ENCODE assay signal across 24 mouse cellular contexts in the genomic region with DNA sequence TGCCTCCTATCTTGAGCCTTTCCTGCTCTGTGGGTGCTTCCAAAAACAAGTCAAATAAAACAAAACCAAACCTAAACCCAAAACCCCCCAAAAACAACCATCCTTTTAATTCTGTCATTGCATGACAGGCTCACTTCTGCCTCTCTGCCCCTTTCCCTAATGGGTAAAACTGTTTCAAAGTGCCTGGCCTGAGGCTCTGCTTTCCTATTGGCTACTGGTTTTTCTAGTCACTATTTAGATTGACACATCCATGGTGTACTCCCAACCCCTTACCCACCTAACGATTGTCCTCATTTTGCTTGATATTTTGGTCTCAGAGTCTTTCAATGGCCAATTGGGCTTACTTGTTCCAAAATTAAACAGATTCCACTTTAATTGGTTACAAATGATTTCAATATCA. TPM values are rescaled to one million over a fixed set of nuclear protein-coding genes. Genes with fewer than 3 reads are reported as not detected.
DNase-seq lines count a peak whose midpoint lies in the region; ATAC-seq and TF ChIP-seq lines count a peak whose summit lies in the region.
"Had no signal": no experiment of that assay in that cellular context is flagged by ENCODE, and none has a peak within 500 bp of the region (broad histone marks: within the 10 kb centered on the region; RNA-seq: fewer than 3 reads in every experiment).

No protein-coding gene starts in this region.

- H3K9me3 ChIP-seq in forebrain, embryonic 13.5 days (replicated peaks) = no peaks in the 10 kb centered on the region
- H3K9me3 ChIP-seq in forebrain, postnatal 0 days (ENCODE audit: low read length) = no peaks in the 10 kb centered on the region
- H3K9me3 ChIP-seq: embryonic facial prominence, embryonic 10.5 days; heart, embryonic 13.5 days; hindbrain, embryonic 12.5 days had no signal

- H3K4me2 ChIP-seq in forebrain, embryonic 13.5 days = no peak overlapping the region
- H3K4me2 ChIP-seq in forebrain, postnatal 0 days (ENCODE audit: low read depth) = no peak overlapping the region
- H3K4me2 ChIP-seq: heart, embryonic 13.5 days; hindbrain, embryonic 12.5 days had no signal

- no peak for DNase-seq in forebrain, postnatal 0 days
- DNase-seq in gastrocnemius, adult 2 months = no peak
- DNase-seq in gastrocnemius, postnatal 4 days (ENCODE audit: low spot score in 2 of 2) = no peak
- DNase-seq in lung, adult 2 months = no peak
- DNase-seq in right cerebral cortex, postnatal 4 days = no peak
- DNase-seq: adrenal gland, postnatal 14 days; B cell, adult 2 months; cerebellum, adult 18-20 months; cerebellum, adult 9-11 months; cerebellum, postnatal 36 days; gastrocnemius, postnatal 25 days; heart, postnatal 4 days had no signal

- no peak for TF ChIP-seq POLR2A in bone marrow macrophage, adult 2 months (IDR thresholded peaks at IDR 0.05; ENCODE audit: borderline replicate concordance, low read depth, low read length)
- TF ChIP-seq POLR2A in lung, adult 2 months (IDR thresholded peaks at IDR 0.05; ENCODE audit: borderline replicate concordance, extremely low read depth, low read depth, low read length) = no peak

- no peaks in the 10 kb centered on the region for H3K27me3 ChIP-seq in forebrain, embryonic 13.5 days
- H3K27me3 ChIP-seq in forebrain, postnatal 0 days (ENCODE audit: insufficient read depth, low read length) = no peaks in the 10 kb centered on the region
- H3K27me3 ChIP-seq: heart, embryonic 13.5 days; hindbrain, embryonic 12.5 days had no signal

- H3K4me3 ChIP-seq in forebrain, embryonic 13.5 days = no peak overlapping the region
- no peak overlapping the region for H3K4me3 ChIP-seq in forebrain, postnatal 0 days (ENCODE audit: low read depth, low read length)
- no peak overlapping the region for H3K4me3 ChIP-seq in gastrocnemius, adult 2 months
- H3K4me3 ChIP-seq in bone marrow macrophage, adult 2 months (ENCODE audit: insufficient read depth, low read length) = no peak overlapping the region
- H3K4me3 ChIP-seq in lung, adult 2 months (replicated peaks; ENCODE audit: extremely low read depth, low read depth, low read length) = no peak overlapping the region
- H3K4me3 ChIP-seq: embryonic facial prominence, embryonic 10.5 days; heart, embryonic 13.5 days; hindbrain, embryonic 12.5 days had no signal

- TF ChIP-seq CTCF in forebrain, postnatal 0 days (IDR thresholded peaks at IDR 0.05; ENCODE audit: low read depth) = no peak
- no peak for TF ChIP-seq CTCF in gastrocnemius, adult 2 months (IDR thresholded peaks at IDR 0.05)
- TF ChIP-seq CTCF in bone marrow macrophage, adult 2 months (IDR thresholded peaks at IDR 0.05; ENCODE audit: low read depth, low read length) = no peak
- TF ChIP-seq CTCF in lung, adult 2 months (IDR thresholded peaks at IDR 0.05; ENCODE audit: insufficient read depth, low read length) = no peak

- H3K27ac ChIP-seq in forebrain, embryonic 13.5 days = no peak overlapping the region; the same call in 1 of the 2 replicates
- H3K27ac ChIP-seq in forebrain, postnatal 0 days (ENCODE audit: low read depth, low read length) = no peak overlapping the region
- H3K27ac ChIP-seq in gastrocnemius, adult 2 months = peak overlapping the region; percentile 56
- H3K27ac ChIP-seq in bone marrow macrophage, adult 2 months (ENCODE audit: insufficient read depth, low read depth, low read length) = peak overlapping the region; percentile 51
- H3K27ac ChIP-seq: embryonic facial prominence, embryonic 10.5 days; heart, embryonic 13.5 days; hindbrain, embryonic 12.5 days had no signal

- peaks cover 17% of the 10 kb centered on the region for H3K4me1 ChIP-seq in forebrain, embryonic 13.5 days
- peaks cover 15% of the 10 kb centered on the region for H3K4me1 ChIP-seq in forebrain, postnatal 0 days (ENCODE audit: insufficient read depth)
- peaks cover 23% of the 10 kb centered on the region for H3K4me1 ChIP-seq in bone marrow macrophage, adult 2 months (ENCODE audit: control insufficient read depth, insufficient read depth, low read length)
- H3K4me1 ChIP-seq in lung, adult 2 months (ENCODE audit: control insufficient read depth, insufficient read depth, low read length) = peaks cover 3% of the 10 kb centered on the region

- intact Hi-C loops in gastrocnemius, adult 2 months (cut with DNase I) = no loop called here

- H3K36me3 ChIP-seq in forebrain, embryonic 13.5 days (ENCODE audit: poor library complexity, severe bottlenecking) = no peaks in the 10 kb centered on the region
- no peaks in the 10 kb centered on the region for H3K36me3 ChIP-seq in forebrain, postnatal 0 days (ENCODE audit: insufficient read depth)
- H3K36me3 ChIP-seq: embryonic facial prominence, embryonic 10.5 days; heart, embryonic 13.5 days; hindbrain, embryonic 12.5 days had no signal

- ATAC-seq in forebrain, embryonic 13.5 days = peak; percentile 43
- ATAC-seq in forebrain, postnatal 0 days = no peak
- ATAC-seq: CD4-positive, CD25-positive, alpha-beta regulatory T cell, adult 4 months; hindbrain, embryonic 16.5 days; inflammation-experienced regulatory T-cells, adult 6 months; intestine, postnatal 0 days had no signal

- H3K9ac ChIP-seq in forebrain, embryonic 13.5 days = no peak overlapping the region
- H3K9ac ChIP-seq in forebrain, postnatal 0 days = no peak overlapping the region
- H3K9ac ChIP-seq: heart, embryonic 13.5 days; hindbrain, embryonic 12.5 days had no signal

- 59% methylated on average over 1 of the region's 1 CpGs for WGBS in forebrain, embryonic 13.5 days
- 26% methylated on average over 1 of the region's 1 CpGs for WGBS in forebrain, postnatal 0 days
- 81% methylated on average over 1 of the region's 1 CpGs for WGBS in lung, adult 2 months

RNA-seq across cellular contexts. Expression of gene Ccdc50, which starts 3.0 kb away (rescaled TPM):
- 52.7 and 53.1 TPM in 2 replicates for polyA plus RNA-seq in forebrain, embryonic 13.5 days (2015; fragmentation: Nextera tagmentation; extraction: Ambion mirVana)
- 61.9 and 74.3 TPM in 2 replicates for total RNA-seq in forebrain, postnatal 0 days (2014; rRNA removed)
- 12.7 and 22.3 TPM in 2 replicates for polyA plus RNA-seq in forebrain, postnatal 0 days (2015; fragmentation: Nextera tagmentation; extraction: Ambion mirVana)
- total RNA-seq in gastrocnemius, adult 2 months (2021) = 10 to 100 TPM; 78.4 to 82.4 TPM
- 100 to 1,000 TPM in 1 of 2 experiments, 10 to 100 TPM in 1; 94.3 to 107 TPM for total RNA-seq in gastrocnemius, postnatal 4 days (2021)
- polyA plus RNA-seq in bone marrow macrophage, adult 2 months (2012; ENCODE audit: insufficient read depth, insufficient read length, missing spikeins) = 113 and 126 TPM in 2 replicates
- polyA plus RNA-seq in lung, adult 2 months (2012; rRNA removed) = 15.6 and 16.4 TPM in 2 replicates

RNA-seq across cellular contexts. Expression of gene Uts2b, which starts 15.6 kb away (rescaled TPM):
- not detected in 2 replicates for polyA plus RNA-seq in forebrain, embryonic 13.5 days (2015; fragmentation: Nextera tagmentation; extraction: Ambion mirVana)
- not detected in 2 replicates for total RNA-seq in forebrain, postnatal 0 days (2014; rRNA removed)
- polyA plus RNA-seq in forebrain, postnatal 0 days (2015; fragmentation: Nextera tagmentation; extraction: Ambion mirVana) = not detected in 2 replicates
- not detected for total RNA-seq in gastrocnemius, adult 2 months (2021)
- total RNA-seq in gastrocnemius, postnatal 4 days (2021) = not detected
- not detected in 2 replicates for polyA plus RNA-seq in bone marrow macrophage, adult 2 months (2012; ENCODE audit: insufficient read depth, insufficient read length, missing spikeins)
- not detected in 2 replicates for polyA plus RNA-seq in lung, adult 2 months (2012; rRNA removed)
- total RNA-seq: adrenal gland, adult 18-20 months; adrenal gland, postnatal 14 days; gastrocnemius, adult 18-20 months; gastrocnemius, postnatal 25 days; MEL had no signal
- polyA plus RNA-seq: CD4-positive, CD25-positive, alpha-beta regulatory T cell, adult 4 months; embryonic facial prominence, embryonic 10.5 days; inflammation-experienced regulatory T-cells, adult 6 months had no signal

Comparison
In these comparisons a context has a peak if more than half of its experiments do, and no peak if none do; other contexts are left out.
1. H3K27ac ChIP-seq: peak in gastrocnemius, adult 2 months (single experiment) and bone marrow macrophage, adult 2 months (single experiment); none in forebrain, embryonic 13.5 days (single experiment) and forebrain, postnatal 0 days (single experiment).